Mouse (Mus musculus) heart, postnatal 14 days (tissue): ENCODE data around the gene Hhex. TPM values are rescaled to one million over a fixed set of nuclear protein-coding genes. Genes with fewer than 3 reads are reported as not detected.

Experiments
- total RNA-seq, 2 experiments: library from RNA; stranded (reverse); gene quantifications; 2 replicates each; pipeline ENCODE4 v1.2.3; 2021

Gene Hhex
- total RNA-seq, 2 experiments from 2014 or later, result 4.5 to 4.6 TPM

Other genes starting within 250 kb of the Hhex start
- gene March5, start 227.3 kb upstream of the Hhex start, total RNA-seq, result 10 to 100 TPM; 83.4 to 84.3 TPM
- gene Cpeb3, start 226.2 kb upstream of the Hhex start, total RNA-seq, result 10 to 100 TPM; 62.6 to 76.8 TPM
- 10 to 100 TPM; 82.9 to 86.3 TPM for gene Ide, start 97.0 kb upstream of the Hhex start, total RNA-seq
- gene Kif11, start 58.4 kb upstream of the Hhex start, total RNA-seq, result 1 to 10 TPM; 3.4 to 6.5 TPM
- gene Exoc6, start 115.6 kb downstream of the Hhex start, total RNA-seq, result 10 to 100 TPM; 27.5 to 29.7 TPM